Comparison of ENCODE assay signal across 31 mouse cellular contexts in the genomic region with DNA sequence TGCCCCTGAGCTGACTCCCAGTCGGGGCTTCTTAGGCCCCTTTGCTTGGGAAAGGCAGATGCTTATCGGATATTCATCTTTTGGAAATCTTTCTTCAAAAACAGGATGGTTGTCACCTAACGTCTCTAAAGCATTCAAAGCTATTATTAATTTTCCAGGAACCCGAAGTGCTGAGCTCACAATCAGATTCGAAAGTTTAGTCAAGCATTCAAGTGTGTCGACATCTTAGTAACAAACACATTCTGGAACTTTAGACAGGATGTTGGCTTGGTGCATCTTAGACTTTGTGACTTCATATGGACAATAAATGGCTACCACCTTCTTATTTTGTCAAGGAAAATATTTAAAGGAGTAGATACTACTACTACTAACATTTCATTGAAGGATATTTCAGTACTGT.
"Had no signal": no experiment of that assay in that cellular context is flagged by ENCODE, and none has a peak within 500 bp of the region (broad histone marks: within the 10 kb centered on the region; RNA-seq: fewer than 3 reads in every experiment).

No protein-coding gene starts in this region.

- H3K4me1 ChIP-seq: limb, embryonic 10.5 days; limb, embryonic 12.5 days; limb, embryonic 13.5 days; limb, embryonic 15.5 days; liver, embryonic 12.5 days; liver, embryonic 13.5 days; liver, embryonic 15.5 days; lung, embryonic 15.5 days; midbrain, embryonic 10.5 days; midbrain, embryonic 12.5 days; midbrain, embryonic 13.5 days; midbrain, embryonic 15.5 days; neural tube, embryonic 12.5 days had no signal

- ATAC-seq: liver, embryonic 12.5 days; lung, postnatal 0 days; midbrain, embryonic 13.5 days; midbrain, embryonic 15.5 days; midbrain, embryonic 16.5 days had no signal

- H3K27me3 ChIP-seq: limb, embryonic 12.5 days; limb, embryonic 13.5 days; limb, embryonic 15.5 days; liver, embryonic 12.5 days; liver, embryonic 13.5 days; liver, embryonic 15.5 days; lung, embryonic 15.5 days; midbrain, embryonic 12.5 days; midbrain, embryonic 13.5 days; midbrain, embryonic 15.5 days; neural tube, embryonic 12.5 days had no signal

- H3K9me3 ChIP-seq: limb, embryonic 10.5 days; limb, embryonic 12.5 days; limb, embryonic 13.5 days; limb, embryonic 15.5 days; liver, embryonic 12.5 days; liver, embryonic 13.5 days; liver, embryonic 15.5 days; lung, embryonic 15.5 days; megakaryocyte, embryonic 14.5 days; midbrain, embryonic 10.5 days; midbrain, embryonic 12.5 days; midbrain, embryonic 13.5 days; midbrain, embryonic 15.5 days; neural tube, embryonic 12.5 days had no signal

- H3K9ac ChIP-seq: limb, embryonic 12.5 days; limb, embryonic 13.5 days; limb, embryonic 15.5 days; liver, embryonic 12.5 days; liver, embryonic 13.5 days; liver, embryonic 14.5 days; liver, embryonic 15.5 days; liver, postnatal 0 days; lung, embryonic 14.5 days; lung, embryonic 15.5 days; midbrain, embryonic 12.5 days; midbrain, embryonic 13.5 days; midbrain, embryonic 15.5 days; neural tube, embryonic 12.5 days had no signal

- H3K27ac ChIP-seq: limb, embryonic 10.5 days; limb, embryonic 12.5 days; limb, embryonic 13.5 days; limb, embryonic 15.5 days; liver, embryonic 12.5 days; liver, embryonic 13.5 days; liver, embryonic 14.5 days; liver, embryonic 15.5 days; lung, embryonic 15.5 days; macrophage; midbrain, embryonic 10.5 days; midbrain, embryonic 12.5 days; midbrain, embryonic 13.5 days; midbrain, embryonic 15.5 days; neural tube, embryonic 12.5 days had no signal

- H3K4me3 ChIP-seq: limb, embryonic 10.5 days; limb, embryonic 12.5 days; limb, embryonic 13.5 days; limb, embryonic 15.5 days; liver, embryonic 12.5 days; liver, embryonic 13.5 days; liver, embryonic 15.5 days; lung, embryonic 15.5 days; megakaryocyte, embryonic 14.5 days; midbrain, embryonic 10.5 days; midbrain, embryonic 12.5 days; midbrain, embryonic 13.5 days; midbrain, embryonic 15.5 days; myocyte; neural tube, embryonic 12.5 days had no signal

- DNase-seq: left cerebral cortex, postnatal 4 days; liver, embryonic 13.5 days; liver, postnatal 0 days; lung, adult 18-20 months; lung, adult 2 months; lung, embryonic 14.5 days; lung, postnatal 10 days; lung, postnatal 14 days; lung, postnatal 36 days; lung, postnatal 4 days; midbrain, embryonic 14.5 days had no signal

- H3K4me2 ChIP-seq: limb, embryonic 12.5 days; limb, embryonic 13.5 days; limb, embryonic 15.5 days; liver, embryonic 11.5 days; liver, embryonic 12.5 days; liver, embryonic 13.5 days; liver, embryonic 15.5 days; lung, embryonic 14.5 days; lung, embryonic 15.5 days; midbrain, embryonic 11.5 days; midbrain, embryonic 12.5 days; midbrain, embryonic 13.5 days; midbrain, embryonic 15.5 days; neural tube, embryonic 12.5 days had no signal
